Mouse (Mus musculus): ENCODE measurements around the gene Gm5294. TPM values are rescaled to one million over a fixed set of nuclear protein-coding genes. Genes with fewer than 3 reads are reported as not detected.

The Gm5294 gene
- not detected for total RNA-seq (2021)

DNA sequence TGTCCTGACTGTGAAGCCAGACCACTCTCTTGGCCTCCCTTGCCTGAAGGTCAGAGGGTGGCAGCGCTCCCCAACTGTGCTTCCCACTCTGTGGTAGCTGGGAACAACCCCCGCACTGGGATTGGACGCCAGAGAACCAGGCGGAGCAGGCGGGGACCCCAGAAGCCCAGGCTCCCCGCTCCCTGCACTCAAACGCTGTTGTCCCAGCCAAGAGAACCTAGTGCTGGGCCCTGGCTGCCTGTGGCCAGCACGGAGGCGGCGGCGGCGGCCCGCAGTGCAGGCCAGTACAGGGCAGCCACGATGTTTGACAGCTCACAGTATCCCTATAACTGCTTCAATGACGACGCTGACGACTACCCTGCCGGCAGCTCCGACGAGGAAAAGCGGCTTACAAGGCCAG, at the start of gene Gm5294:
TSS of gene Gm5294 (plus strand) at position 301 of the 400 bp plus-strand sequence.
- DNase-seq (ENCODE audit: low spot score): no peak
- intact Hi-C loops (cut with DNase I): no loop called here

DNA sequence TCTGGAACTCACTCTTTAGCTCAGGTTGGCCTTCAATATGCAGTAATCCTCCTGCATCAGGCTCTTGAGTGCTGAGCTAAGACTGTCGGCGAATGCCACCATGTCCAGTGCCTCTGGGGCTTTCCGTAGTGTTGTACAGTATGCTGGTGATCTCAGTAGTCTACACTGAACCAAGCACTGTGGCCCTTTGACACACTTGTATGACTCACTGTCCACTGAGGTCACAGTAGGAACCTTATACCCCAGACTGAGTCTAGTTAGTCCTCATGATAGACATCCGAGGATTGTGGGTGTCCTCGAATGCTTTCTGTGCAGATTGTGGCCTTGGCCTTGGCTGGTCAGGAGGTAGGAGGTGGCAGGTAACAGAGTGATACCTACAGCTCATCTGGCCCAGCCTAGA, 44.8 kb upstream of the Gm5294 start:
- DNase-seq (ENCODE audit: low spot score): no peak
- intact Hi-C loops (cut with DNase I): no loop called here

DNA sequence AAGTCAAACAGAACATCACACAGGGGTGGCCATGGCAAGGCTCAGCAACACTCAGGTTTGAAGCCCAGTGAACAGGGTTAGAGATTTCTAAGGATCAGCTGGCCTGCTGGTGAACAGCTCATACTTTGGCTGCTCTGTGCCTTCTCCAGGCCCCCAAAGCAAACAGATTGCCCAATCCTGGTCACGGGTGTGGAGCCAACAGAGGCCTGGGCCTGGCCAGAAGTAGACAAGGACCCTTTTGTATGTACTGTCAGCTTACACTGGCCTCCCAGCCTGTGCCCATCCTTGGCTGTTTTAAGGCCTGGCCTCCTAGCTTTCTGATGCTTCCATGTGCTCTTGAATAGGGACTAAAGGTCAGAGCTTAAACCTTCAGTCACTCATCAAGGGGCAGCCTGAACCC, 43.5 kb upstream of the Gm5294 start:
- intact Hi-C loops (cut with DNase I): no loop called here
- peak; percentile 71 for DNase-seq (ENCODE audit: low spot score)

DNA sequence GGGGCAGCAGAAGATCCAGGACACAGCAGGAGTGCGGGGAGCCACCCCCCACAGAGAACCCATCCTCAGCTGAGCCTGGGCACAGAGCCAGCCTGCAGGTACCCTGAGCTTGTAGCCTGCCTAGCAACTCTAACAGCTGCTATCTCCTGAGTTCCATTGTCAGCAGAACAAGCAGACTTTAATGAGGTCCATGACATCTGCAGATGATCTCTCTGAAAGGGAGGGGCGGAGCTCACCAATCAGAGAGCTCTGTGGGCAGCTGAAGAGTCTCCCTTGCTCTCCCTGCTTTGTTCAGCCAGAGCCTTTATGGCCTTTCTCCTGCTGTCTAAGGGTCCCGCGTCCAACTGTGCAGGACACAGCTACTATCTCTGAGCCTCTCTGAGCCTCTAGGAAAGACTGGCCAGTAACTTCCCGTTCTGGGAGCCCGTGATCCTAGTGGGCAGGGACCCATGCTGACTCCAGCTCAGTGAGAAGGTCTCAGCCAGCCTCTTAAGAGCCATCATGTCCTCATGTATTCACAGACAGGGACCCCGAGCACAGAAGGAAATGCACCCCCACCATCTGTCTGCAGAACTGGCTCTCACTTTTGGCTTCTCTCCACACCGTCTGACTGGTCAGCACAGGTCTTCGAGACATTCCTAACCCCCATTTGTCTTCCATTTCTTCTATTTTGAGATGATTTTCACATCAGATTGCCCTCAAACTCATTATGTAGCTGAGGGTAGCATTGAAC, 41.0 kb upstream of the Gm5294 start:
- intact Hi-C loops (cut with DNase I): no loop called here
- no peak for DNase-seq (ENCODE audit: low spot score)

DNA sequence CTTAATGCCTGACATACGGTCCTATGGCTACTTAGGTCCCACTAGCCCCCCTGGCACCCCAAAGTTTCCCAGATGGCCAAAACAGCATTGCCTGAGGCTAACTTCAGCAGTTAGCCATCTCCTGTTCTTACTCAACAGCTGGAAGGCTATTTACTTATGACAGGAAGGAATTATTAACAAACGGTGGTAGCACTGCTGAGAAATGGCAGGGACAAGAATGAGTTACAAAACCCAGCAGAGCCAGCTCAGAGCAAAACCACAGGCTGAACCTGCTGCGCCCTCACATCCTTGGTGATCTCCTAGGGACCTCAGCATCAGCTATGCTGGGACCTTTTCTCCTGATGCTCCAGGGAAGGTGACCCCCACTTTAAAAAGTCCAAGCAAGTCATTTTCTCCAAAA, 40.2 kb upstream of the Gm5294 start:
- intact Hi-C loops (cut with DNase I): no loop called here
- DNase-seq (ENCODE audit: low spot score): no peak

DNA sequence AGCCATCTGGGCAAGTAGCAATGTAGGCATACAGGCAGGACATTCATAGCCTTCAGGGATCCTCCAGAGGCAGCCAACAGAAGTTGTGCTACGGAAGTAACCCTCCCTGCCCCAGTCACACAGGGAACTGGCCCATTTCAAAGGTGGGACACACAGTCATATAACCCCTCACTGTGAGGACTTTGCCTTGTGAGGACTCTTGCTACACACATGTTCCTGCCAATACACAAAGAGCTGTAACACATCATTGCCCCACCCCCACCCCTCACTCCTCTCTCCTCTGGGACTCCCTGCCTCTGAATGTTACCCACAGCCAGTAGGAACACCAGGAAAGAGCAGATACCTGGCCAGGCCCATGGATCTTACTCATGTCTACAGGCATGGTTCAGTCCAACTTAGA, 37.2 kb upstream of the Gm5294 start:
- DNase-seq (ENCODE audit: low spot score): no peak
- intact Hi-C loops (cut with DNase I): no loop called here

DNA sequence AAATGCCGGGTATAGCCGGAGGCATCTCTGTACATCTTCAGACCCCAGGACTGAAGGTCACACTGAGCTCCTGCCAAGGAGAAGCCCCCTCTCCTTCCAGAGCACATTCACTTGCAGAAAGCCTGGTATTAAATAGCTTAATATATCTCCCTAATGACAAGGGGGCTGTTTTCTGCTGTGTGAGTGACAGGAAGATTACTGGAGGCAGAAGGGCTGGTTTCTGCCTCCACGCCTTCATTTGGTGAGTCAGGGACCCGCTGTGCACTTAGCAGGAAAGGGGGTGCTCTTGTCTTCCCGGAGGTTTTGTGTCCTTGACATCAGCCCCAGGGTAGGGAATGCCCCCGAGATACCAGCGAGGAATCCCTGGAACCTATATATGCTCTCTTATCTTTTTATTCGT, 36.7 kb upstream of the Gm5294 start:
- intact Hi-C loops (cut with DNase I): no loop called here
- DNase-seq (ENCODE audit: low spot score): no peak

DNA sequence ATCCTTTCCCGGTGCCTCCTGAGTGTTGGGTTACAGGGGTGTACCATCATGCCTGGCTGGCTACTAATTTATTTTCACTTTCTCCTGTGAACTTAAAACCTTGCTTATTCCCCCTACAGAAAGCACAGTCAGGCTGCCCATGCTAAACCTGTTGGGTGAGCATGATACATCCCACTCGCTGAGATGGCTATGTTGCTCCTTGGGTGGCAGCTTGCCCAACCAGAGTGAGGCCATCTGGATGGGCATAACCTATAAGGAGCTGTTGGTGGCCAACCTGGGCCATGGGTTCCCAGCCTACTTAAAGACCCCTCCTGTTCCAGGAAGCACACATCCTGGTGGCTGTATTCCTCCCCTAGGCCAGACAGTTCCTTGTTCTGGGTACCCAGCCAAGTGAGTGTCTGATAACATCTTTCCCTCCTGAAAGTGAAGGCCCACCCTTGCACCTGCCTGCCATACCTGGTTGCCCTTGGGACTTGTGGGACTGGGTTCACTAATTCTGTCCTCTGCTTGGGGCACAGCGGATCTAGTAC, 33.8 kb upstream of the Gm5294 start:
- intact Hi-C loops (cut with DNase I): no loop called here
- DNase-seq (ENCODE audit: low spot score): no peak

DNA sequence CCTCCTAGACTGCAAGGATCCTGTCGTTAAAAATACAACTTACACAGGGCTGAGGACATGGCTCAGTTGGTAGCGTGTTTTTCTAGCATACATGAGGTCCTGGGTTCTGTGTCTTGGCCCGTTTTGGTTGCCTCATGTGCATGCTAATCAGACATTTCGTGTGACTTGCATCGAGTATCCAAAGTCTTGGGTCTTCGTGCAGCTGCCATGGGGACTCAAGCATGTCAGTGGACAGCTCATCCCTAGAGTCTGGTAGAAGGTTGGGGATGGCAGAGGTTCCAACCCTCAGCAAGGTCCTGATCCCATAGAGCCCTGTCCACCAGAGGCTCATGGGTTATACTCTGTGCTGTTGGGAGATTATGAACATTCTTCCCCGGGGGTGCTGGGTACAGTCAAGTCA, 32.2 kb upstream of the Gm5294 start:
- no peak for DNase-seq (ENCODE audit: low spot score)
- intact Hi-C loops (cut with DNase I): no loop called here

DNA sequence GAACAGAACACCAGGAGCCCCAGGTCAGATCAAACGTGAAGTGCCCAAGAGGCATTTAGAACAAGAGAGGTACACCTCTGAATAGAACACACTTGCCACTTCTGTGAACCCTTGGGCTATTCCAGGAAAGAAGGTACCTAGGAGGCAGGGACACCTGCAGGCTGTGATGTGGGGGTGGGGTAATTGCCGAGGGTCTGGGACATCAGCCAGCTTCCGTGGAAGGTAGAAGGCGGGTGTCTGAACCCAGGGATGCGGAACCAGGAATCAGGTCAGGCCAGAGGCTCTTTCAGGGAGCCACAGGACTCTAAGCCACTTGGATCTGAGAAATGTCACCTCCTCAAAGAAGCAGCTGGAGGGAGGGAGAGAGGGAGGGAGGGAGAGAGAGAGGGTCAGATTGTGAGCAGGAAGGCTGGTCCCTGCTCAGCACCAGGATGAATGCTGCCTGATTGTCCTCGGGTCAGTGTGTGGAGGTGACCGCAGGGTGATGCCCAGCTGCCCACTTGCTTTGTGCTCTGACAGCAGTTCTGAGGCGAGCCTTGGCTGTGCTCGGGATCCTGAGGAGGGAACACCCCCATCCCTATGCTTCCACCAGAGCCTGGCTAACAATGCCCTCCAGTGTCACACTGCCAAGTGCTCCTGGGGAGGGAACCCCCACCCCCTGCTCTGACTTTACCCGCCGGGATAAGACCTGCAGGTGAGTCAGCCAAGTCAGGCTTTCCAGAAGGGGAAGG, 31.2 kb upstream of the Gm5294 start:
- DNase-seq (ENCODE audit: low spot score): no peak
- intact Hi-C loops (cut with DNase I): no loop called here

DNA sequence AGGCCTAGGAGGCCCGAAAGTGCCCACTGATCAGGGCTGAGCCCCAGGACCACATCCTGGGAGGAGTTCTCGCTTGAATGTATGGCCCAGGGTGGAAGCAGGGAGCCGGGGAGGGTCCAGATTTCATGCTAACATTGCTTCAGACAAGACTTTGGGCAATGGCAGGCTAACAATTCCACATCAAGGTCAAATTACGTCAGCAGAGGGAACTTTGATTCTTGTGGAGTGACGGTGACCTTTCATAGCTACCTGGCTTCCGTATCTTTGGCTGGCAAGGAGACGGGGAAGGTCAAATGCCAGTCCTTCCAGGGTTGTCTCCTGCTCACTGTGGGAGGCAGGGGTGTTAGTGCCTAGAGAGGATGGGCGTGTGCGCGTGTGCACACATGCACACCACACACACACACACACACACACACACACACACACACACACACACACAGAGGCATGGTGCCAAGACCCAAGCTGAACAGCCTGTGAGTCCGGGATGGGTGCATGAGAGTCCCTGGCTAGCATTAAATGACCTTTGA, 28.9 kb upstream of the Gm5294 start:
- intact Hi-C loops (cut with DNase I): no loop called here
- DNase-seq (ENCODE audit: low spot score): no peak

DNA sequence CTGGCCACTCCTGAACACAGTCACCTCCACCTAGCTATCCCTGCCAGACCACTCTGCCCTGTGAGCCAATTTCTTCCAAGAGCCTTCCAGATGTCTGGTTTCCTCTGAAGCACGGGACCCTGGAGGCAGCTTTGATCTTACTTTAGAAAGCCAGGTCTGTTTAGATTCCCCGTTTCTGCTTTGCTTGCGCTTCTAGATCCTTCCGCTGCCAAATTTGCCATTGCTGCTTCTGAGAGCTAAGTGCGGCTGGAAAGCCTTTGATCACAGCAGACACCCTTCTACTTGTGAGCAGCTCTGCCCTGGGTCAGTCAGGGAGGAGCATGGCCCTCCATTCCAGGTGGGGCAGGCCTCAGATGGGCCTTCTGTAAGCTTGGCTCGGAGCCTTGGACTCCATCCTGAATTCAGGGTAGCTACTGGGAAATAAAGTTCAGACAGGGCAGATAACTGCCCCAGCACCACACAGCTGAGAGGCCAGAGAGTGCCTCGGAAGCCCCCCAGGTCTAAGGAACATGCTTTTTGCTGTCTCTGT, 18.2 kb upstream of the Gm5294 start:
- DNase-seq (ENCODE audit: low spot score): no peak
- intact Hi-C loops (cut with DNase I): no loop called here

DNA sequence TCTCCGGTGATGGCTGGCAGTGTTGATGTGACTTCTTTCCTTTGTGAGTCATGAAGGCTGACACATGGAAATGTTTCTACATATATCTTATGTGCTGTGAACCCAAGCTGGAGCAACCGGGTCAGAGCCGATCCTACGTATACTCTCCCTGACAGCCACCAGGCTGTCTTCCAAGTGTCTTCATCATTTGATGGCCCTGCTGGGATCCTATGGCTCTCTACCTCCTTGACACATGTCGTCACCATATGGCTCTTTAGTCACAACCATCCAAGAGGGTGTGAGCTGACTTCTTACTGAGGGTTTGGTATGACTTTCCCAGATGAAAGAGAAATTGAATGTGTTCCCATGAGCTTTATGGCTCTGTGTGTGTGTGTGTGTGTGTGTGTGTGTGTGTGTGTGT, 15.6 kb upstream of the Gm5294 start:
- intact Hi-C loops (cut with DNase I): no loop called here
- no peak for DNase-seq (ENCODE audit: low spot score)

DNA sequence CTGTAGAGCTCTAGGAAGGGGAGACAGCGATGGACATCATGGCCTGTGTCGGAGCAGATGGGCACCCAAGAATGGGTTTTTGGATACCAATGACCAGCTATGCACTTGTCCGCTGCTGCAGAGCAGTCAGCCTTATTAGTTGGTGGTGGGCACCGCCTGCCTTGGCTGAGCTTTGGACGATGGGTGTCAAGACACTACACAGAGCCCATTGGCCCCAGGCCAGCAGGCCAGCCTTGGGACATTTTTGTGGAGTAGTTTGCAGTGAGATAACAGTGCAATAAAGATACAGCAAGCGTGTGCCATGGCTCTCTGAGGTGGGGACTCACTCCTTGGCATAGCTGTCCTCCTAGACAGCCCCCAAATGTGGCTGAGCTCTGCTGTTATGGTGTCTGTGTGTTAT, 10.1 kb upstream of the Gm5294 start:
- DNase-seq (ENCODE audit: low spot score): no peak
- intact Hi-C loops (cut with DNase I): no loop called here

DNA sequence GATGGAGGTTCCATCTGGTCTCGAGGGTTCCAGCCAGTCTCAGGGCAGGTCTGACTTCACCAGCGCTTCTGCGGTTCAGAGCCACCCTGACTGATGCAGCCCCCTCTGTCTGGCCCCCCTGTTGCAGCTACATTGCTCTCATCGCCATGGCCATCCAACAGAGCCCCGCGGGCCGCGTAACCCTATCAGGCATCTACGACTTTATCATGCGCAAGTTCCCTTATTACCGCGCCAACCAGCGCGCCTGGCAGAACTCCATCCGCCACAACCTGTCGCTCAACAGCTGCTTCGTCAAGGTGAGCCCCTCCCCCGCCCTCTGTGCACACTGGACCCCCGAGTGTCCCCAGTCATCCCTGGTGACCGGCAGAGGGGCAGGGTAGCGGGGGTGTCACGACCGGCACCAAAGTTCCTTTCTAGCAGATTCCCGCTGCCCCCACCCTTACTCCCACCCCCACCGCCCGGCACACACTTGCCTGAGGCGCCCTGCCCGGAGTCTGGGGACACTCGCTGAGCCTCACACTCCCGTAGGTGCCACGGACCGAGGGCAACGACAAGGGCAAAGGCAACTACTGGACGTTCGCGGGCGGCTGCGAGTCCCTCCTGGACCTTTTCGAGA, 945 bp downstream of the Gm5294 start:
- intact Hi-C loops (cut with DNase I): no loop called here
- DNase-seq (ENCODE audit: low spot score): no peak

DNA sequence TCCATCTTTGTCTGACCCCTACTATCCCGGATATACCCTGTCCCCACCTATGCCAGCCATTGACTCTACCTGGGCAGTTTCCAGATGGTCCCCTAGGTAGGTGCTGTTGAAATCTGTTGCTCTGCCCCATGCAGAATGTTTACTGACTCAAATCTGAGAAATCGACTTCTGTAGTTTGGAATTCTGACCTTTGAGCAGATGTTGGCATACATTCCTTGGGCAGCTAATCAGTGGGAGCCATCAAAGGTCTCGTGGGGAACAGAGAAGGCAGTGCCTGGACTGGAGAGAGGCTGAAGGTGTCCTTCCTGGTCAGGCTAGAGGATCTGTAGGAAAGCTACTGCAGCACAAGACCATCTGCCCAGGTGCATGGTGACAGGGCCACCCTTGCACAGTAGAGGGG, 5.2 kb downstream of the Gm5294 start:
- intact Hi-C loops (cut with DNase I): no loop called here
- no peak for DNase-seq (ENCODE audit: low spot score)

DNA sequence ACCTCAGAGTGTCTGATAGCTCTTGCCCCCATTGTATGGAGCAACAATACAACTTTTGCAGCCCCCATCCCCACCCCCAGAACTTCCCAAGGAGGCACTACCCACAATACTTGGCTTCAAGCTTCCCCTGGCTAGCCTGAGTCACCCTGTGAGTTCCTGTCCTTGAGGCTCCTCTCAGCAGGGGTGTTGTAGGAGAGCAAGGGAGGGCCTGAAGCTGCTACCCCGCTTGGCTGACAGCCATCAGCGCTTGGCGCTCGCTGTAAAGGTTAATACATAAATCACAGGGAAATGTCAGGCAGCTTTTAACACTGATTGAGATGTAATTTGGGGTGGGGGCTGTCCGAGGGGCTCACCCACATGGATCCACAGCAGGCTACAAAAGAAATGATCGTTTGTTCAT, 13.5 kb downstream of the Gm5294 start:
- no peak for DNase-seq (ENCODE audit: low spot score)
- intact Hi-C loops (cut with DNase I): no loop called here

DNA sequence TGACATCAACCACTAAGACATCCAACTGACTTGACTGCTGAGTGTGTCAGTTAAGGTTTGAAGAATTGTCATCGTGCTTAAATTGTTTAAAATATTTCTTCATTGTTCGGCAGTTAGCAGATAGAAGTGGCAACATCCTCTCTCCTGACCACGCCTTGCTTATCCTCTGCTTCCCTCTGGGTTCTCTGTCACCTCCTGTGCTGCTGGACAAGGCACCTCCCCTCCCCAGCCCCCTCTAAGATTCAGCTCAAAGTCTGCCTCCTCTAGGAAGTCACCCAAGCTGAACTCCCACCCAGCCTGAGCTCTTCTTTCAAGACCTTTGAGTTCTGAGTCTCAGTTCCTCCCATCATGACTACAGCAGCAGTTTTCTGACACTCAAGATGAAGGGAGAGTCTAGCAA, 15.0 kb downstream of the Gm5294 start:
- no peak for DNase-seq (ENCODE audit: low spot score)
- intact Hi-C loops (cut with DNase I): no loop called here

DNA sequence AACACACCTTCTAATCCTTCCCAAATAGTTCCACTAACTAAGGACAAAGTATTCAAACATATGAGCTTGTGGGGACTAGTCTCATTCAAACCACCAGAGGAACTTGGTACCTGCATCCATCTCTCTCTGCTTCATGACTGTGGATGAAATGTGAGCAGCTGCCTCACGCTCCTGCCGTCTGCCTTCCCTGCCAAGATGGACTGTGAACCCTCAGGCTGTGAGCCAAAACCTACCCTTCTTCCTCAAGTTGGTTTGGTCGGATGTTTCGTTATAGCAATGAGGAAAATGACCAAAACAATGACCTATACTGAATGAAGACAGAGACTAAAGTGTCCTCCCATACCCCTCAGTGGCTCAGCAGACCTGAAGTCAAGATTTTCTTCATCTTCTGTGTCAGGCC, 21.1 kb downstream of the Gm5294 start:
- DNase-seq (ENCODE audit: low spot score): no peak
- intact Hi-C loops (cut with DNase I): no loop called here

DNA sequence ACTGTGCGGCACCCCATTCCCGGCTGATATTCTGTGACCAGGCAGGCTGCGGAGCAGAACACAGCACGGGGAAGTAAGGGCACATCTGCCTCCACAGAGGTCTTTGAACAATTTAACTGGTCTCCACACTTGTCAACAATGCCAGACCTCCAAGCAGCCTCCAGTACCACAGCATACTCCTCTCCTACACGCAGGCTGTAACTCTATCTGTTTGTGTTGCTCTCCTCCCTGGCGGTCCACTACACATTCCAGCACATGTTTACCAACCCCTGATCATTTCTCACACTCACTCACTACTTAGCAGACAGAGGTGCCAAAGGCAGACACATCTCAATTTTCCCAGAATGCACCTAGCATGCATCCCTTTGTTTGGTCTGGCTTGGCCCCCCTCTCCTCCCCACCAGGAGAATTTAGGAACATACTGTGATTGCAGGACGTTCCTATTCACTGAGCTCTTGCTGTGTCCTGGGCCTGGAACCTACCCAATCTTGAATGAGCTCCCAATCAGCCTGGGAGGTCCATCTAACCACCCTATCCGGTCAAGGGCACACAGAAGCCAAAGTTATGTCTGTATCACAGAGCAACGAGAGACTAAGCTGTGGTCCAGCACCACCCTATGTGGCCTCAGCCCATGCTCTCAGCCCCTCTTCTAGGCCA, 23.4 kb downstream of the Gm5294 start:
- DNase-seq (ENCODE audit: low spot score): no peak
- intact Hi-C loops (cut with DNase I): no loop called here

Data from heart, postnatal 25 days (tissue).